Mouse (Mus musculus) adrenal gland, adult (tissue): ENCODE measurements around the gene Morf4l1.

Experiments
- DNase-seq, 2 experiments: peaks; one replicate each; pipeline ENCODE4 v3.0.0; 2022 to 2023; ENCODE audit warnings: low spot score in 1 of 2; ENCODE audit not compliant: inconsistent age in 2 of 2

Morf4l1 gene

DNA sequence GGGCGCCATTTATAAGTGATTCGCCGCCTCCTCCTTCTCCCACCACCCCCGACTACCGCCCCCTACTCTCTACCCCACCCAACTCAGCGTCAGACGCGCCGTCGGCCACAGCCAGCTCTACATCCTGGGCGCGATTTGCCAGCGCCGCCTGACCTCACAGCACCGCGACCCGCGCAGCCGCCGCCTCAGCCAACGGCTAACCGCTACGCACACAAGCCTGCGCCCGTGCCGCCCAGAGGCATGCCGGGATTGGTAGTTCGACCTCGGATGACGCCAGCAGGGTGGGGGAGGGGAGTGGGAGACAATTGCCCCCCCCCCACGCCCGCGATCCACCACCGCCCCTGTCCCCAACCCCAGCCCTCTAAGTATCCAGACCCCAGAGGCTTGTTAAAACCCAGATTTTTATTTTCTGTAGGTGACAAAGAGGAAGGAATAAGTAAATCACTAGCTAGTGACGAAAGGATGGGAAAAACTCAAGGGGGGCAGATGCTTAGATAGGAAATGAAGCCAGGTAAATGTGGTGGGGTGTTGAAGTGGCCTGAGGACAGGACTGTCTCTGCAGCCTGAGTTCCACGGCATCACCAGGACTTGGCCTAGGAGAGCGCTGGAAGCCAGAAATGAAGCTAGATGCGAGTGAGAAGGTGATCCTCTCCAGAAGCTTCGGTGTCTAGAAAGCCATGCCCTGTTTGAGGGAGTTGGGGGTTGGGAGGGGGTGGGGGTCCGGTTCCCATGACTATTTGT lies at the start of gene Morf4l1:
TSS of gene Morf4l1 (minus strand) at position 208 of the 741 bp plus-strand sequence.
- peak; percentile 98 for DNase-seq

DNA sequence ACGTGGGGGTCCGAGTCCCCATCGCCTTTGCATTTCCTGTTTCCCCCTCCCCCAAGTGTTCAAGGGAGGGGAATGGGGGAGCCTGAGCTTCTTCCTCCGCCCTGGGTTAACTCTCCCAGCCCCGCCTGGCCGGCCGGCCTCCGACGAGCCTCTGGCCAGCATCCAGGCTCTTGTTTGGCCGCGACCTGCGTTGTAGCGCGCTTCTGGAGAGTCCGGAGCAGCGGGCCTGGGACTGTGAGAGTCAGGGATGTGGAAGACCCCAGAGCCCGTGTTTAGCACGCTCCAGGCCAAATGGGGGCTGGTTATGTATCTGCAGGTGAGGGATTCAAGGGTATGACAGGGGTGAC lies 49.1 kb upstream of the Morf4l1 start:
- DNase-seq = peak; percentile 64 to 85

DNA sequence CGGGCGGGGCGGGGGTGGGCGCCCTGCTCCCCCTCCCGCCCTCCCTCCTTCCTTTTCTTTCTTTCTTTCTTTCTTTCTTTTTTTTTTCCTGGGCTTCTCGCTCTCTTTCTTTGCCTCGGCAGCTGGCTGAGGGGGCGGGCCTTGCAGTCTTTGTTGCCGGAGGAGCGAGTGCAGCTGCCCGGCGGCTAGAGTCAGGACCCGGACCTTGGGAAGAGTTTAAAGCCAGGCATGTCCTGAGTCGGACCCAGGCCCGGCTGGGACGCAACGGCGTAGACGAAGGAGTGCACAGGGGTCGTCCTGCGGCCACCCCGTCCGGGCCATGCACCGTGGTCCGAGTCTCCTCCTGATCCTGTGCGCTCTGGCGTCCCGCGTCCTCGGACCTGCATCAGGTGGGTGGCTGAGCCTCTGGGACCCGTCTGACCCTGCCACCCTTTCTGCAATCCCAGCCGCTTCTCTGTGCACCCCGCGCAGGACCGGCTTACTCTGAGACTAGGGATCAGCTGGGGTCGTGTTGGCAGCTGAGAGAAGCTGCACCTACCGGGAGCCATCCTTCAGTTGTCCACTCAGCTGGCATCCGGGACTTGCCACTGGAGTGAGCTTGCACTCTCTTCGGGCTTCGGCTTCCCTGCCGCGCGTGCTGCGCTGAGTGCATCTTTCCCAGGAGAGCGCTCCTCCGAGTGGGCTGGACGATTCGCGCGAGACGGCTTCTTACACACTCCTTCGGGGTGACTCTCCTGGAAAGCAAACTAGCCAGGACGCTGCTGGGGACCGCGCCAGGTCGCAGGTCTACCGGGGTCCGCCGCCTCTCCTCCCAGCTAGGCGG lies 48.6 kb upstream of the Morf4l1 start, which contains the start of gene Adamts7:
TSS of gene Adamts7 (plus strand) at position 144 of the 823 bp plus-strand sequence.
- DNase-seq = peak; percentile 65 to 85

DNA sequence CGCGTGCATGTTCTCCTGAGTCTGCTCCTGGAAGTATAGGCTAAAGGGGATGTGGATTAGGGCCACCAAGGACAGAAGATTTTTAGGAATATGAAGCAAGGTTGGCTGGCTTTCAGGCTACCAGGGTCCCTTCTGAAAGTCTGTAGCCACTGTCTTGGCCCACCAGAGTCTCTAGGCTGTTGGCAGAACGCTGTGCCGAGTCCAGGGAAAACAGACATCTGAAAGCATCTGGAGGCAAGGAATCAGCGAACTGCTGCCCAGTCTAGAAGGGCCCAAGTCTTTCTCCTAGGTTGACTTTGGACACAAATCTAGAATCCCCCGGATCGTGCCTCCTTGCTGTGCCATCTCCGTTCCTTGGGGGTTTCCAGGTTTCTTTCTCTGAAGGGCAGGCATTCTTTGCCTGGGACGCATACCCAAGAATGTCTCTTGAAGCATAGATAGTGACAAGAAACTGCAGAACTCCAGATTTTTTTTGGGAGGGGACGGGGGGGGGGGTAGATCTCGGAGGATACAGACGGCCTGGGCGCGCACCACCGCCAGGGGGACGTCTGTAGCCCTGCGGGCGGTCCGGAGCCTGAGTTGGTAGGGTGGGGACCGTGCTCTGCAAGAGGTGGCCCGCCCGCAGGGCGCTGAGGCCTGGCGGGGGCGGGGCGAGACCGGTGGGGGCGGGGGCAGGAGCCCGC lies 47.8 kb upstream of the Morf4l1 start:
- peak; percentile 76 to 82 for DNase-seq

DNA sequence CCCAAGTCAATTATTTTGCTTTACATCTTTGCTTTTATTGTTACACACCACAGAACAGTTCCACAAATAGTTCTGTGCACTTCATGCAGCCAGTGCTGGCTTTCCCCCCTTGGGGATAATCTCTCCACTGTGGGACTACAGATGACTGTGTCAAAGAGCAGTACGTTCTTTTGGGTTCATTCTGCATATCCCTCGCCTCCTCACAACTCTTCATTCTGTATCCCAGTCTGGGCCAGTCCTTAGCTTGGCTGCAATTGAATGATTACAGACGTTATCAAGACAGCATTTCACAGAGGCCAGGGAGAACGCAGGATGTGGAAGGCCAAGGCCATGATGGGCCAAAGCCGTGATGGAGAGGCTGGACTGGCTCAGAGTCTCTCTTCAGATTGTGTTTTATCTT lies 32.3 kb upstream of the Morf4l1 start:
- DNase-seq = peak; percentile 68 to 75

DNA sequence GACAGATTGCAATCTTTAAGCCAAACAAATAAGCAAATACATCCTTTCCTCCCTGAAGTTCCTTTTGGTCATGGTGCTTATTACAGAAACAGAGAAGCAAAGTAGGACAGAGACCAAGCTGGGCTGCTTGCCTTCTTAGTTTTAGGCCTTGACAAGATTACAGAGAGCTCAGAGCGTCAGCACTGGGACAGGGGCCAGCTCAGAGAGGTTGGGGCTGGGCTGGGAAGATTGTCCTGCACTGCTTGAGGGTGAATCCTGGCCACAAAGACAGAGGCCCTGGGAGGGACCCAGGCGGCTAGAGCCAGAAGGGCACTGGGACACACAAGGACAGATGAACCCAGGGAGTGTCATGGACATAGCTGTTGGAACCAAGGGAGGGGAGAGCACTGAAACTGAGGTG lies 31.2 kb upstream of the Morf4l1 start:
- DNase-seq = peak; percentile 91 to 95

DNA sequence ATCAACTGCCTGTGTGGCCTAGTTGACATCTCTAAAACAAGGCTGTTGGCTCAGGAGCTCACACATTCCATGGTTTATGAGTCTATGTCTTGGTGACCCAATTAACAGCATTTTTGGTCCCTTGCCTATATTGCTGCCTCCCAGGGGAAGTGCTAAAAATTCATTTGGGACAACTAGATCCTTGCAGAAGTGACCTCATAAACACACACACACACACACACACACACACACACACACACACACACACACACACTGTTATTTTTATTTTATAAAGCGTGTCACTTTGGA lies 22.0 kb upstream of the Morf4l1 start:
- DNase-seq = no peak

DNA sequence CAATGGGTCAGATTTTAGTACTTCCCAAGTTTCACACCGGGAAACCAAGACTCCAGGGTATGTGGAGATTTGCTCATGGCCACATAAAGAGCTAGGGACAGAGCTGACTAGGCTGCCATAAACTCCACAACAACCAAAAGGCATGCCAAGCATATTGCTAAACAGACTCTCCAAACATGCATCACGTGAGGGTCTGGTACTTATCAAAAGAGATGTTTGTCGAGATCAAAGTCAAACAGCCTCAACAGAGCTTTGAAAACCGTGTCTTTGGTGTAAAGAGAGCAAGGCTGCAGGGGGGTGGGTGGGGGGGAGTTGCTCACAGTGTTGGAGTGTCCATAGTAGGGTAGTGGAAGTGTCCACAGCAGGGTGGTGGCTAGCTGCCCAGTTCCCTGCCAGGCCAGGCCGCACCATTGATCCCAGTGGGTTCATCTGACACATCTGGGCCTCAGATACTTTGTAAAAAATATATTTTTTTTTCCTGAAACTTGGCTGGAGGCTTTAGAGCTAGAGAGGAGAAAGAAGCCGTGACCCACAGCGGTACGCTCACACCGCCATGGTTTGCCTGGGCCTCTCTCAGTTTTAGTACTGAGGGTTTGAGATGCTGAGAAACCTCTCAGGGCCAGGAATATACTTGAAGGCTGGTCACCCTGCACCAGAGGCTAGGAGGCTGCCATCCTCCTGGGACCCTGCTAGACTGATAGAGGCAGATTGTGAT lies 21.5 kb upstream of the Morf4l1 start:
- DNase-seq = no peak

DNA sequence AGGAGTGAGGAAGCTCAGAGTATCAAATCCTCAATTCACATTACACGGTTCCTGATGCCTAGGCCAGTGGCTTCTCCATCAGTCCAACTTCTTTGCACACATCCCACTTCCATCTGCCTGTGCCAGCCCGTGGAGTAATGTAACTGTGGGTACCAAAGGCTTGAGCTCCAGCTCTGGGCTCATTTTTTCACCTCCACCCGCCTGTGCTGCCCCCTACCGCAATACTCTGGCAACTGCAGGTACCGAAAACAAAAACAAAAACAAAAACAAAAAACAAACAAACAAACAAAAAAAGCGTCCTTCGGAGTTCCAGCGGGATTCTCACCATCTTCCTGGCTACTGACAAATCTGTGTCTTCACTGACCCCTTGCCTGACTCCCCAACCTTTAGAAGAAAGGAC lies 20.9 kb upstream of the Morf4l1 start:
- DNase-seq = no peak

DNA sequence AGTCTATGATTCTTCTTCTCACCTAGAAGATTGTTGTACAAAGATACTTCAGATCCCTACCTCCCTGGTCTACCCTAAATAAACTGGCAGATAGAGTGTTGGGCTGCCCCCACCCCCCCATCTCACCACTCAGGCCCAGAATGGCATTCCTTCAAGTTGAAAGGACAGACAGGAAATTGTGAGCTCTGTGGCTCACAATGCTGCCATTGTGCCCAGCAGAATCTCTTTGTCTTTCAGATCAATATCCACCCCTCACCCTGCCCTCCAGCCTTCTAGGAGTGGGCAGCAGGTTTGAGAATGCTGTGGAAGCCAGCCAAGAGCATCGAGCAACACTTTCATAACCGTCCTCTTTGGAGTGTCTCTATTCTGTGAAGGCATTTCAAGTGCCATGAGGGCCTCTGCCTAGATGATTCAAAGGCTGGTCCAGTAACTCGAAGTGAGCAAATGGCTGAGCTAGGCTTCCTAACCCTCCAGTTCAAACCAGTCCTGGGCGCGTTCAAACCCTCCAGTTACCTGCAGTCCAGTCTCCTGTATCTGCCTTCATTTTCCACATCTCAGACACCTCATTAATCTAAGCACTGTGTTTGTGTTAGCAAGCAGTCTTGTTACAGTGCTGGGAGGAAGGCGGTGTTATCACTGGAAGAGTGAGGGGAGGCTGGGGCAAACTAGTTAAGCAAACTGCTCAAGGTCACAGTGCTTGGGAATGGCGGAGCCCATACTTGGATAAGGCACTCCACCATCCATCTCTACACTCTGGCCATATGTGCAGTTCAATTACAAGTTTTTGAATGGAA lies 19.2 kb upstream of the Morf4l1 start:
- DNase-seq = no peak

DNA sequence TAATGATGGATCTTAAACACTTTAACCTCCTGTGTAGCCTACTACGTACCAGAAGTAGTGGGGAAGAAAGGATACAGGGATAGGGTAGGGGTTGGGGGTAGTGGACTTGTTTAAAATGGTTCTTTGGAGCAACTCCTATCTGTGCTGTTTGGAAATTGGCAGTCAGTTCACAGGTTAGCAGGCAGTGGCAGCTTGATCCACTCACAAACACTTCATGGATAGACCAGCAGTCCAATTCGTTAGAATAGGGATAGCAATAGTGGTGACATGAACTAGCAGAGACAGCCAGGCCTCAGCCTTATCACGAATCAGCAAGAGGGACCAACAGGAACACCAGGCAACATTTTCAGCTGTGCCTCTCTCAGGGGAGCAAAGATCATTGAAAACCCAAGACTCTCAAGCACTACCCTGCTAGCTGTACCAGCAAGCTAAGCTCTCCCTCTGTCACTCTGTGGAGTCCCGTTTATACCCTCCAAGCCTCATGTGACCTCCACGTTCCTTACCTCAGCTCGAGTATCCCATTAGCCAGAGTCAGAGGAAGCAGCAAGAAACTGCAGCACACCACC lies 14.1 kb upstream of the Morf4l1 start:
- DNase-seq = no peak

DNA sequence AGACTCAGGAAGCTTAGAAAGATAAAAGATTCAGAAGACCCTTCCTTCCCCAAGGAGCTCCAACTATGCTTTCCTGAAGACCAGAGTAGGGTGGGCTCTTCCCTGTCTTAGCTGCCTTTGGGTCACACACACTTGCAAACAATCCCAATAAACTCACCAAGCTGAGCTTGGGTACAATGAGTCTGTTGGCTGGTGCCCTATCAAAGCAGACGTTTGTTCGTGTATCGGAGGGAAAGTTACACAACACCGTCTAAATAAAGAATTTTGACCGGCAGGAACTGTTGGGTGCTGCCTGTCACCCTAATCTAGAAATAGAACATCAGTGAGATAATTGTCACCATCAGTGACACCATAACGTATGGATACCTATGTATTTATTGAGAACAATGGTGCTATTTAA lies 12.6 kb upstream of the Morf4l1 start:
- no peak for DNase-seq

DNA sequence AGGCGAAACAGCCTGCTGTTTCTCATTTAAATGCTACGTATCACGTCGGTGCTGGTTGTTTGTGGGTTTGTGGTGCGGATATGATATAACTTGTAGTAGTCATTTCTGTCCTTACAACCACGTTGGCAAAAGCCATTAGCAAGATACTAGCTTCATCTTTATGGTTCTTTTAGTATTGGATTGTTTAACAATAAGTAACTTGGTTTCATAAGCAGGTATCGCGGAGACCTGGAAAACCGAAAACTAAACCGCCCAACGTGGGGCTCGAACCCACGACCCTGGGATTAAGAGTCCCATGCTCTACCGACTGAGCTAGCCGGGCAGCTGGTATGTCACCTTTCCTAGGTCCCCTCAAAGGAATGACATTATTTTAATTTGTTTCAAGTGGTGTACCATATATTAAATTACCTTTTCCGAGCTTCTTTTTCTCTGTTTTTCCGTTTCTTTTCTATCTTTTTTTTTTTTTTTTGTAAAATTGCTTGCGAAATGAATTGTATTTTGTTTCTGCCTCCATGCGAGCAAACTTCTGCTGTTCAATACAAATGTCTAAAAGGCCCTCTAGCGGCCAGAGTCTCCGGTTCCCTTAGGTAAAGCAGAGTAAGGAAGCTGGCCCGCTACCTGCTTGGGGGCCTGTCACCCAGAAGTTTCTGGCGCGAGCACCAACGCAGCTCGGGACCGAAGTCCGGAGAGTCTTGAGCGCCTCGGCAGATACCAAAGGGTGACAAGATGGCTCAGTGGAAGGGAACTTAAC lies 11.9 kb upstream of the Morf4l1 start:
- peak; percentile 85 to 97 for DNase-seq

DNA sequence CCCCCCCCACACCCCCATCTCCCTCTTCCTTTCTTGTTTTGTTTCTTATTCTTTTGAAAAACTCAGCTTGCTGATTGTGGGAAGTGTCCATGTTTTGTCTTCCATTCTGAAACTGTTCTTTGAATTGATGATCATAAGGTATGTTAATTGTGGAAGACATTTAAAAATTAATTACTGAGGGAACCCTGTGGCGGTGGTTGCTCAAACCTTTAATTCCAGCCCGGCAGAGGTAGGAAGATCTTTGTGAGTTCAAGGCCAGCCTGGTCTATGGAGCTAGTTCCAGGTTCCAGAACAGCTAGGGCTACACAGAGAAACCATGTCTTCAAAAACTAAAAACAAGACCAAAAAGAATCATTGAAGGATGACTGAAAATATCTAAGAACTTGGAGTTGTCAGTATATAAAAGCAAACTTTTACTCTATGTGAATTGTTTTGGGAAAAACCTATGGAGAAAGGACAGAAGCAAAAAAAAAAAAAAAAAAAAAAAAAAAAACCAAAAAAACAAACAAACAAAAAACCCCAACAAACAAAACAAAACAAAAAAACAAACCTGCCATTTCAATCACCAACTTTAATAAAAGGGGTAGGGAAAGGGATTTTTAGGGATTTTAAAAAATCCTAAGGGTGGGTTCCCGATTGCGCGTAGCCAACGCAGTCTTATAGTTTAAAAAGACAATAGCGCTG lies 11.0 kb upstream of the Morf4l1 start:
- peak in 1 of 2 experiments; percentile 47 for DNase-seq

DNA sequence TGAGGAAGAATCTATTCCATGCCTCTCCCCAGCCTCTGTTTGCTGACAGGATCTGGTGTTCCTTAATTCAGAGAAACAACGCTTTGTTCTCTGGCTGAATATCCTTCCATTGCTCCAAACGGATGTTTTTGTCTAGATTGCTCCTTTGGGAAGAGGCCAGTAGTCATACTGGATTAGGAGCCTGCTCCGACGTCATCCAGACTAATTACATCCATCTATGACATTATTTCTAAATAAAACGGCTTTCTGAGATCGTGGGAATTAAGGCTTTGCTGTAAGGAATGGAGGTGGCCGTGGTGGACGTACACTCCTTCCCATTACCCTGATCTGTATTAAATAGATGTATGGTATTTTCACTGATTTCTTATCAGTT lies 10.3 kb upstream of the Morf4l1 start:
- peak in 1 of 2 experiments; percentile 36 for DNase-seq

DNA sequence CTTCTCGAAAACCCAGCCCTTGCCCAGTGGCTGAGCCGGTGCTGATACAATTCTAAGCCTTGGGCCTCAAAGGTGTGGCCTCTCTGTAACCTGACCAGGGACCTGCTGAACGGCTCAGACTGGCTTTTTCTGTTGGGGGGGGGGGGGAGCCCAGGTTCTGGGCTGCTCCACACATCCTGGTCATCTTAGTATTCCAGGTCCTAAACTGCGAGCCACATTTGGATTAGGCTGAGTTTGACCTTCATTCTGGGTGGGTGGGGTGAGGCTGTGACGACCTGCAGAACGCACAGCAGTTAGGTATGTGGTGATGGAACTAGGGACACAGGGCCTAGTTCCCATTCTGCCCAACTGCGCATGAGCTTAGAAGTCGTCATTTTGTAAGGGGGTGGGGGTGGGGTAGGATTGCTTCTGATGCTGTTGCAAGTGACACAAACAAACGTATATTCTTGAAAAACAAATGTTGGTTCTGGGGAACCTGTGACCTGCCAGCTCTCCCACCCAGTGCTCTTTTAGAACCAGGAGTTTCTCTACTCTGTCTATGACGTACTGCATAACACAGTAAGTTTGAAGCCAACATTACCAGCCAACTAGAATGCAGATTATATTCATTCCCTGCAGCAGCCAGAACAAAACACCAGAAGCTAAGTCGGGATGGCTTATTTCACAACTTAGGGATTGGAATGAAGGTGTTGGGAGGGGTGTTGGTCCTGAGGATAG lies 9.7 kb upstream of the Morf4l1 start:
- DNase-seq = no peak

DNA sequence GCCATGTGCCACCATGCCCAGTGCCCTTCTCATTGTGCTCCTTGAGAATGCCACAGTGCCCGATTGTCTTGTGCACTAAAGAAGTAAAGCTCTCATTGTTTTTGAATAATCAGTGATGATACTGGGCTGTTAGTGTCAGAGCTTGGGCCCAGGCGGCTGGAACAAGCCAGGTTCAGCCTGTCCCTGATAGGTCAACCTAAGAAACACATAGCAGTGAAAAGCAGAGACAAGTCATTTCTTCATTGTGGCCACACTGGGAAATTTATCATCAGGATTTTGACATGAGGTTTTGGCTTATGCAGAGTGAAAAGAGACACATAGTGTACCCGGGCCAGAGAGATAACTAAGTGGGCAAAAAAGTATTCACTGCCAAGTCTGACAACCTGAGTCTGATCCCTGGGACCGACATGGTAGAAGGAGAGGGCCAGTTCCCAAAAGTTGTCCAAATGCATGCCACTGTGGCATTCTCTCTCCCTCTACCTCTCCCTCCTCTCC lies 7.7 kb upstream of the Morf4l1 start:
- DNase-seq = peak in 1 of 2 experiments; percentile 19

DNA sequence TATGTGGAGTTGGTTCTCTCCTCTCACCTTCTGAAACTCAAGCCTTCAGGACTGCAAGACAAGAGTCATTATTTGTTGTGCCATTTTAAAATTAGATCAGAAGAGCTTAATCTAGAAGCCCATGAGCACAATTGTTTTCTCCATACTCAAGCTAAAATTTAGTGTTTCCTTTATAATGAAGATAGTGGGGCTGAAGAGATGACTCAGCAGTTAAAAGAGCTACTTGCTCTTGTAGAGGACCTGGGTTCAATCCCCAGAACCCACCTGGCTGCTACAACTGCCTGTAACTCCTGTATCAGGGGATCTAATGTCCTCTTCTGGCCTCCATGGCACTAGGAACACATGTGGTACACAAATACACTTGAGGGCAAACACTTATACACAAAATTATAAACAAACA lies 2.7 kb upstream of the Morf4l1 start:
- DNase-seq = no peak
